ENCODE assay signal across 8 mouse cellular contexts in genomic region chr12:52790350-52790768, GRCm38 (mm10).
A peak's percentile ranks its signal among the peaks of the same experiment; 100 is the strongest.
DNase-seq lines count a peak whose midpoint lies in the region; ATAC-seq and TF ChIP-seq lines count a peak whose summit lies in the region.

No protein-coding gene starts in this region.

- no peak overlapping the region for H3K9ac ChIP-seq in midbrain, embryonic 16.5 days (ENCODE audit: low read depth, low read length)

- H3K4me1 ChIP-seq in lung, adult 2 months (ENCODE audit: control insufficient read depth, insufficient read depth, low read length), result no peaks in the 10 kb centered on the region
- H3K4me1 ChIP-seq in forebrain, embryonic 10.5 days, result peaks cover 28% of the 10 kb centered on the region
- peaks cover 17% of the 10 kb centered on the region for H3K4me1 ChIP-seq in midbrain, embryonic 16.5 days (ENCODE audit: control insufficient read depth, insufficient read depth, low read length)

- 11% methylated on average over 8 of the region's 8 CpGs for WGBS in lung, adult 2 months
- WGBS in forebrain, embryonic 10.5 days, result 19% methylated on average over 8 of the region's 8 CpGs
- WGBS in midbrain, embryonic 16.5 days, result 9% methylated on average over 8 of the region's 8 CpGs

- H3K9me3 ChIP-seq in forebrain, embryonic 10.5 days, result no peaks in the 10 kb centered on the region
- H3K9me3 ChIP-seq in midbrain, embryonic 16.5 days (replicated peaks; ENCODE audit: control insufficient read depth, low read length, poor library complexity, severe bottlenecking), result no peaks in the 10 kb centered on the region

- TF ChIP-seq CTCF in lung, adult 2 months (IDR thresholded peaks at IDR 0.05; ENCODE audit: insufficient read depth, low read length), result no peak

- no peak; the same call in 1 of the 2 replicates for TF ChIP-seq POLR2A in lung, adult 2 months (IDR thresholded peaks at IDR 0.05; ENCODE audit: borderline replicate concordance, extremely low read depth, low read depth, low read length)

- no peaks in the 10 kb centered on the region for H3K36me3 ChIP-seq in forebrain, embryonic 10.5 days (replicated peaks)
- H3K36me3 ChIP-seq in midbrain, embryonic 16.5 days (ENCODE audit: control insufficient read depth, insufficient read depth, low read length), result no peaks in the 10 kb centered on the region

- peak; percentile 18 to 39 for DNase-seq in lung, adult 18-20 months
- DNase-seq in lung, adult 2 months, result no peak
- DNase-seq in forebrain, embryonic 10.5 days (ENCODE audit: extremely low spot score, low spot score), result no peak
- DNase-seq in heart, postnatal 4 days, result peak; percentile 71
- DNase-seq in MN1 (ENCODE audit: low spot score), result no peak
- DNase-seq in kidney, adult 8-10 months, result no peak
- no peak for DNase-seq in urinary bladder, postnatal 10 days (ENCODE audit: low spot score)

- 0 out of 2 replicates have a peak overlapping the region, but pooled peaks have one; percentile 16 for H3K27ac ChIP-seq in forebrain, embryonic 10.5 days
- H3K27ac ChIP-seq in midbrain, embryonic 16.5 days (ENCODE audit: low read length), result 0 out of 2 replicates have a peak overlapping the region, but pooled peaks have one; percentile 20

- no peak overlapping the region for H3K4me3 ChIP-seq in lung, adult 2 months (replicated peaks; ENCODE audit: extremely low read depth, low read depth, low read length)
- no peak overlapping the region for H3K4me3 ChIP-seq in forebrain, embryonic 10.5 days
- no peak overlapping the region for H3K4me3 ChIP-seq in midbrain, embryonic 16.5 days (ENCODE audit: low read depth, low read length)

- H3K4me2 ChIP-seq in midbrain, embryonic 16.5 days (ENCODE audit: low read length), result peak overlapping the region; percentile 21

- peaks cover 26% of the 10 kb centered on the region for H3K27me3 ChIP-seq in forebrain, embryonic 10.5 days (ENCODE audit: poor library complexity, severe bottlenecking)
- no peaks in the 10 kb centered on the region for H3K27me3 ChIP-seq in midbrain, embryonic 16.5 days (ENCODE audit: control insufficient read depth, insufficient read depth, low read depth, low read length)

- peak; percentile 71; the same call in 1 of the 2 replicates for ATAC-seq in midbrain, embryonic 16.5 days

Comparison
In these comparisons a context has a peak if more than half of its experiments do, and no peak if none do; other contexts are left out.
1. DNase-seq: peak in lung, adult 18-20 months (2 of 2) and heart, postnatal 4 days (single experiment); none in lung, adult 2 months (single experiment), forebrain, embryonic 10.5 days (single experiment), MN1 (single experiment), kidney, adult 8-10 months (0 of 2) and urinary bladder, postnatal 10 days (single experiment).